8 mouse cellular contexts compared by ENCODE assay signal in genomic region chr12:108277341-108277841, GRCm38 (mm10). TPM values are rescaled to one million over a fixed set of nuclear protein-coding genes. Genes with fewer than 3 reads are reported as not detected.
A peak's percentile ranks its signal among the peaks of the same experiment; 100 is the strongest.
DNase-seq lines count a peak whose midpoint lies in the region; ATAC-seq and TF ChIP-seq lines count a peak whose summit lies in the region.

No protein-coding gene starts in this region.

- no peaks in the 10 kb centered on the region for H3K27me3 ChIP-seq in cerebellum, adult 2 months (ENCODE audit: control insufficient read depth, insufficient read depth, low read length)
- no peaks in the 10 kb centered on the region for H3K27me3 ChIP-seq in testis, adult 2 months (ENCODE audit: control insufficient read depth, insufficient read depth, low read length)
- H3K27me3 ChIP-seq in limb, embryonic 11.5 days (ENCODE audit: control insufficient read depth, insufficient read depth, low read length), result peaks cover 12% of the 10 kb centered on the region
- no peaks in the 10 kb centered on the region for H3K27me3 ChIP-seq in stomach, postnatal 0 days (ENCODE audit: control insufficient read depth, insufficient read depth, low read length)

- 15% methylated on average over 12 of the region's 12 CpGs for WGBS in cerebellum, adult 2 months
- WGBS in limb, embryonic 11.5 days, result 1% methylated on average over 12 of the region's 12 CpGs
- 24% methylated on average over 12 of the region's 12 CpGs for whole genome bisulfite sequencing in stomach, postnatal 0 days

- TF ChIP-seq POLR2A in cerebellum, adult 2 months (IDR thresholded peaks at IDR 0.05; ENCODE audit: borderline replicate concordance, insufficient read depth, low read length), result no peak
- TF ChIP-seq POLR2A in testis, adult 2 months (IDR thresholded peaks at IDR 0.05; ENCODE audit: control insufficient read depth, low read depth, low read length), result no peak

- H3K9me3 ChIP-seq in limb, embryonic 11.5 days (ENCODE audit: control insufficient read depth, low read length), result no peaks in the 10 kb centered on the region
- no peaks in the 10 kb centered on the region for H3K9me3 ChIP-seq in stomach, postnatal 0 days (ENCODE audit: control insufficient read depth, low read length)

- no peak overlapping the region for H3K9ac ChIP-seq in limb, embryonic 11.5 days (ENCODE audit: low read length)
- no peak overlapping the region for H3K9ac ChIP-seq in stomach, postnatal 0 days (ENCODE audit: low read length)

- peaks cover 6% of the 10 kb centered on the region for H3K4me1 ChIP-seq in cerebellum, adult 2 months (ENCODE audit: control insufficient read depth, insufficient read depth, low read length)
- peaks cover 29% of the 10 kb centered on the region for H3K4me1 ChIP-seq in testis, adult 2 months (ENCODE audit: control insufficient read depth, insufficient read depth, low read length)
- H3K4me1 ChIP-seq in limb, embryonic 11.5 days (ENCODE audit: control insufficient read depth, insufficient read depth, low read length), result peaks cover 39% of the 10 kb centered on the region
- H3K4me1 ChIP-seq in stomach, postnatal 0 days (replicated peaks; ENCODE audit: control insufficient read depth, insufficient read depth), result peaks cover 16% of the 10 kb centered on the region; the same call in 1 of the 2 replicates

- peak overlapping the region; percentile 28 for H3K4me3 ChIP-seq in cerebellum, adult 2 months (replicated peaks; ENCODE audit: insufficient read depth, low read depth, low read length)
- H3K4me3 ChIP-seq in testis, adult 2 months (ENCODE audit: control insufficient read depth, low read depth, low read length), result peak overlapping the region; percentile 86
- H3K4me3 ChIP-seq in limb, embryonic 11.5 days (ENCODE audit: low read depth, low read length), result peak overlapping the region; percentile 11
- H3K4me3 ChIP-seq in stomach, postnatal 0 days (ENCODE audit: low read depth, low read length), result no peak overlapping the region

- DNase-seq in cerebellum, adult 2 months, result peak; percentile 36 to 48
- no peak for DNase-seq in cerebellum, postnatal 4 days (ENCODE audit: low spot score in 2 of 2)
- no peak for DNase-seq in testis, postnatal 14 days (ENCODE audit: low spot score)
- peak; percentile 54 for DNase-seq in limb, embryonic 11.5 days (ENCODE audit: low spot score)
- peak; percentile 55 for DNase-seq in stomach, postnatal 0 days (ENCODE audit: low spot score)
- no peak for DNase-seq in gastrocnemius, postnatal 36 days
- DNase-seq in ovary, postnatal 36 days (ENCODE audit: low spot score), result no peak

- H3K27ac ChIP-seq in cerebellum, adult 2 months (ENCODE audit: insufficient read depth, low read length), result no peak overlapping the region
- peak overlapping the region; percentile 63 for H3K27ac ChIP-seq in testis, adult 2 months (ENCODE audit: control insufficient read depth, insufficient read depth, low read depth, low read length)
- H3K27ac ChIP-seq in limb, embryonic 11.5 days (replicated peaks; ENCODE audit: low read depth, low read length), result no peak overlapping the region
- no peak overlapping the region for H3K27ac ChIP-seq in stomach, postnatal 0 days (replicated peaks)

- no peaks in the 10 kb centered on the region for H3K36me3 ChIP-seq in testis, adult 2 months (ENCODE audit: control insufficient read depth, insufficient read depth, low read length)
- H3K36me3 ChIP-seq in limb, embryonic 11.5 days (ENCODE audit: control insufficient read depth, insufficient read depth, low read length), result no peaks in the 10 kb centered on the region
- no peaks in the 10 kb centered on the region for H3K36me3 ChIP-seq in stomach, postnatal 0 days (ENCODE audit: control insufficient read depth, insufficient read depth, low read length)

- no peak for ATAC-seq in limb, embryonic 11.5 days (ENCODE audit: insufficient number of reproducible peaks, low FRiP score, low TSS enrichment, low read depth)
- no peak for ATAC-seq in stomach, postnatal 0 days (ENCODE audit: low FRiP score, low TSS enrichment)

- TF ChIP-seq CTCF in cerebellum, adult 2 months (IDR thresholded peaks at IDR 0.05; ENCODE audit: borderline replicate concordance, insufficient read depth, low read depth, low read length), result no peak
- TF ChIP-seq CTCF in testis, adult 2 months (IDR thresholded peaks at IDR 0.05; ENCODE audit: control insufficient read depth, insufficient read depth, insufficient replicate concordance, low read depth, low read length), result no peak
- TF ChIP-seq CTCF in stomach, postnatal 0 days (IDR thresholded peaks at IDR 0.05; ENCODE audit: low read depth), result 0 out of 2 replicates have a peak, but pooled peaks have one; percentile 11

- TF ChIP-seq EP300 in stomach, postnatal 0 days (optimal IDR thresholded peaks at IDR 0.05), result no peak

- H3K4me2 ChIP-seq in limb, embryonic 11.5 days (ENCODE audit: low read depth, severe bottlenecking), result peak overlapping the region; percentile 42
- H3K4me2 ChIP-seq in stomach, postnatal 0 days (replicated peaks; ENCODE audit: low read depth), result no peak overlapping the region

- intact Hi-C loops in gastrocnemius, postnatal 36 days (cut with DNase I), result loop anchor here (5.0 kb wide), 1 partner anchor 45 kb away; no protein-coding TSS in a partner anchor

RNA-seq across cellular contexts. Expression of gene Ccdc85c, which starts 2.2 kb away (rescaled TPM):
- 75.0 and 78.6 TPM in 2 replicates for polyA plus RNA-seq in cerebellum, adult 2 months (2012; rRNA removed)
- 22.6 and 27.9 TPM in 2 replicates for polyA plus RNA-seq in testis, adult 2 months (2012; rRNA removed)
- polyA plus RNA-seq in limb, embryonic 11.5 days (2014; fragmentation: Nextera tagmentation; extraction: Ambion mirVana), result 7.2 and 7.3 TPM in 2 replicates
- polyA plus RNA-seq in stomach, postnatal 0 days (2015; fragmentation: Nextera tagmentation; extraction: Ambion mirVana), result 6.7 and 7.0 TPM in 2 replicates
- total RNA-seq in gastrocnemius, postnatal 36 days (2021), result 10 to 100 TPM; 24.0 to 26.5 TPM

RNA-seq across cellular contexts. Expression of gene Hhipl1, which starts 28.7 kb away (rescaled TPM):
- 4.4 and 4.8 TPM in 2 replicates for polyA plus RNA-seq in cerebellum, adult 2 months (2012; rRNA removed)
- polyA plus RNA-seq in testis, adult 2 months (2012; rRNA removed), result 0.82 and 1.0 TPM in 2 replicates
- polyA plus RNA-seq in limb, embryonic 11.5 days (2014; fragmentation: Nextera tagmentation; extraction: Ambion mirVana), result 0.09 and 0.32 TPM in 2 replicates
- 0.23 and 0.24 TPM in 2 replicates for polyA plus RNA-seq in stomach, postnatal 0 days (2015; fragmentation: Nextera tagmentation; extraction: Ambion mirVana)
- total RNA-seq in gastrocnemius, postnatal 36 days (2021), result 1 to 10 TPM in 1 of 2 experiments, under 1 TPM in 1; 0.74 to 1.3 TPM

RNA-seq across cellular contexts. Expression of gene Cyp46a1, which starts 56.8 kb away (rescaled TPM):
- 88.8 and 93.7 TPM in 2 replicates for polyA plus RNA-seq in cerebellum, adult 2 months (2012; rRNA removed)
- 17.9 and 19.7 TPM in 2 replicates for polyA plus RNA-seq in testis, adult 2 months (2012; rRNA removed)
- 1.4 and 1.8 TPM in 2 replicates for polyA plus RNA-seq in limb, embryonic 11.5 days (2014; fragmentation: Nextera tagmentation; extraction: Ambion mirVana)
- 1.3 and 2.1 TPM in 2 replicates for polyA plus RNA-seq in stomach, postnatal 0 days (2015; fragmentation: Nextera tagmentation; extraction: Ambion mirVana)
- total RNA-seq in gastrocnemius, postnatal 36 days (2021), result under 1 TPM in 1 of 2 experiments, not detected in 1; 0.26 TPM

Comparison
In these comparisons a context has a peak if more than half of its experiments do, and no peak if none do; other contexts are left out.
1. DNase-seq: peak in cerebellum, adult 2 months (2 of 2), limb, embryonic 11.5 days (single experiment) and stomach, postnatal 0 days (single experiment); none in cerebellum, postnatal 4 days (0 of 2), testis, postnatal 14 days (single experiment), gastrocnemius, postnatal 36 days (0 of 2) and ovary, postnatal 36 days (single experiment).